Mouse (Mus musculus) cortical plate, adult 2 months (tissue): ENCODE data around the gene Zfp846.

ENCODE experiments used
- CTCF ChIP-seq: fragments of 200-500 bp; IDR thresholded peaks from 2 replicates; pipeline ENCODE4 v1.5.1; 2011; ENCODE audit warnings: mild to moderate bottlenecking, control low read depth, low read length; ENCODE audit not compliant: insufficient read depth; ENCODE audit errors: extremely low read depth
- POLR2A ChIP-seq: fragments of 200-500 bp; IDR thresholded peaks from 2 replicates; pipeline ENCODE4 v1.6.1; 2011; ENCODE audit warnings: mild to moderate bottlenecking, low read length, control low read depth; ENCODE audit not compliant: insufficient read depth; ENCODE audit errors: extremely low read depth

DNA sequence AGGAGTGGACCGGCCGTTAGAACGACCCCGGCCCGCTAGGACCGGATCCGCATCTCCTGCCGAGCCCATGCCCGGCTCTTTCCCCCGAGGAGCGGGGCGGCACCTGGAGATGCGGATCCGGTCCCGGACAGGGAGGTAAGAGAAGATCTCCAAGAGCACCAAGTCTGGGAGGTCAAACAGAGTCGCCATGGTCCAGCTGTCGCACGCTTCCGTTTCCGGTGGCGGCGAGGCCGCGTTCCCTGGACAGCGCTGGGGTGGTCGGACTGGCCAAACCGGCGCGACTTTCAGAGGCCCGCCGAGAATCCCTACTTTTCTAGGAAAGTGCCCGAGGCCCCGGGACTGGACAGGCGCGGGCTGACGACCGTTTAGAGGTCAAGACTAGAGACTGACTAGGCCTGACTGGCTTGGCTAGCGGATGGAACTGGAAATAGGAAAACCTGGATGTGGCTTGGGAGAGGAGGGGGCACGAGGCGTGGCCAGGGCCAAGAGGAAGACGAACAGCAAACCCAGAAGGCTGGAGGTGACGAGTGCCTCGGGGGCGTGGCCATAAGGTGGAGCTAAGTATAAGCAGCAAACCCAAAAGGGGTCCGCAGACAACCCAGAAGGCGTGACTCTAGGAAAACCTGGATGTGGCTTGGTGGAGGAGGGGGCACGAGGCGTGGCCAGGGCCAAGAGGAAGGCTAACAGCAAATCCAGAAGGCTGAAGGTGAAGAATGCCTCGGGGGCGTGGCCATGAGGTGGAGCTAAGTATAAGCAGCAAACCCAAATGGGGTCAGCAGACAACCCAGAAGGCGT lies 61.2 kb downstream of the Zfp846 start, which contains the start of gene Ubl5:
- TF ChIP-seq CTCF: no peak
- no peak for TF ChIP-seq POLR2A
